Mouse (Mus musculus): Measurements from ENCODE around the gene Dlx5. TPM values are rescaled to one million over a fixed set of nuclear protein-coding genes. Genes with fewer than 3 reads are reported as not detected.

The Dlx5 gene
- polyA plus RNA-seq, 1 experiment from 2014 or later = 3.9 TPM

DNA sequence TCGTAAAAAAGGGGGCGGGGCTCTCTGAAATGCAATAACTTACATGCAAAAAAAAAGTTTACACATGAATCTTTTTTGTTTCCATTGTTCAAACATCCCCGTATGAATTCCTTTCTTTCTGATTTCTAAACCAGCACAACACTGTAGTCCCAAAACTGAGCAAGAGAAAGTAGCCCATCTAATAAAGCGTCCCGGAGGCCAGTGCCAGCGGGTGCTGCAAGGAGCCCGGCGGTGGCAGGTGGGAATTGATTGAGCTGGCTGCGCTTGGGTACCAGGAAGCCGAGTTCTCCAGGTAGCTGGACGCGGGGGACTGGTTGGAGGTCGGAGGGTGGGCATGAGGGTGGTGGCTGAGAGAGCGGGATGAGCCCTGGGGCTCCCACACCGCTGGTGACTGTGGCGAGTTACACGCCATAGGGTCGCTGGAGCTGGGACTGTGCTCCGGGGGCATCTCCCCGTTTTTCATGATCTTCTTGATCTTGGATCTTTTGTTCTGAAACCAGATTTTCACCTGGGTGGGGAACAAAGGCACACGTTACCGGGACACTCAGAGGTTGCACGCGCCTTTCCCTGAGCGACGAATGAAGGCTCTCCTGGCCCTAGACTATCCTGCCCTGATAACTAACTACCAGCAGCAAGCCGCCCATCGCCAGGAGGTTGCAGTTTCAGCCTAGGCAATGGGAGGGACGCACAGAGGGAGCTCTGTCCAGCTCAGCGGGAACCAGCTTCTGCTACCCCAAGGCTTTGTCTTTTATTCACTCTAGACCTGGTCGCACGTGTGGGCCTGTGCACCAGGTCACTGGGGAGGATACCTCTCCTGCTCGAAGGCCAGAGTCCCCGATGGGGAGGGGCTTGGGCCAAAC is 3.7 kb downstream of the Dlx5 start:
- Histone ChIP-seq H3K4me3 (replicated peaks; ENCODE audit: low read length) (no peak overlapping the region), H3K27ac (ENCODE audit: low read length) (no peak overlapping the region), H3K4me1 (ENCODE audit: control insufficient read depth, insufficient read depth, low read length) (peaks cover 8% of the 10 kb centered on the region), H3K27me3 (ENCODE audit: control insufficient read depth, insufficient read depth, low read length) (peaks cover 93% of the 10 kb centered on the region), H3K4me2 (ENCODE audit: low read depth, low read length) (no peak overlapping the region), H3K9me3 (replicated peaks; ENCODE audit: control insufficient read depth, low read length) (no peaks in the 10 kb centered on the region), H3K9ac (ENCODE audit: low read length) (no peak overlapping the region), H3K36me3 (ENCODE audit: control insufficient read depth, insufficient read depth, low read length) (no peaks in the 10 kb centered on the region)
- 4% methylated on average over 34 of the region's 34 CpGs for WGBS
- ATAC-seq (ENCODE audit: insufficient read depth, low FRiP score) = no peak

GRCm38 (mm10) chr6:6877346-6877910 is 4.5 kb downstream of the Dlx5 start:
- peaks cover 8% of the 10 kb centered on the region for H3K4me1 ChIP-seq (ENCODE audit: control insufficient read depth, insufficient read depth, low read length)
- WGBS = 11% methylated on average over 5 of the region's 5 CpGs
- ATAC-seq (ENCODE audit: insufficient read depth, low FRiP score) = no peak

GRCm38 (mm10) chr6:6876731-6877130 is 5.2 kb downstream of the Dlx5 start:
- H3K27me3 ChIP-seq (ENCODE audit: control insufficient read depth, insufficient read depth, low read length) = peaks cover 91% of the 10 kb centered on the region
- 15% methylated on average over 7 of the region's 7 CpGs for WGBS

More at GRCm38 (mm10) chr6:6877346-6877910, 4.5 kb downstream of the Dlx5 start:
- Histone ChIP-seq H3K9ac (ENCODE audit: low read length) (no peak overlapping the region), H3K27me3 (ENCODE audit: control insufficient read depth, insufficient read depth, low read length) (peaks cover 91% of the 10 kb centered on the region), H3K9me3 (replicated peaks; ENCODE audit: control insufficient read depth, low read length) (no peaks in the 10 kb centered on the region), H3K36me3 (ENCODE audit: control insufficient read depth, insufficient read depth, low read length) (no peaks in the 10 kb centered on the region), H3K27ac (ENCODE audit: low read length) (no peak overlapping the region), H3K4me3 (replicated peaks; ENCODE audit: low read length) (no peak overlapping the region), H3K4me2 (ENCODE audit: low read depth, low read length) (no peak overlapping the region)

DNA sequence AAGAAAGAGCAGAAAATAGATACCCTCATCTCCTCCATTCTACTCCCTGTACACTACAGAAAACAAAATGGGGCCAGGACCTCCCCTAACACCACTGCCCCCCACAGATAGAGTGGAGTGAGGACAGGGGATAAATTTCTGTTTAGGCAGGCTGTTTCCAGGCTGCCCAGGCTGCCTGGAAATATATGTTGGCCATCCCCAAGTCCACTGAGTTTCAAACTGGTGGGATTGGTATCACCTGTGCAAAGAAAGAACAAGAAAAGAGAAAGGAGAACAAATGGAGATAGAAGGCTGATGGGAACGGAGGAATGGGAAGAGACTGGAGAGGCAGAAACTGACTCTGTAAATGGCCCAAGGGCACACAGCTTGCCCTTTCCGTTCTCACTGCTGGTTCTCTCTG is 5.7 kb downstream of the Dlx5 start:
- Histone ChIP-seq H3K27me3 (ENCODE audit: control insufficient read depth, insufficient read depth, low read length) (peaks cover 91% of the 10 kb centered on the region), H3K4me1 (ENCODE audit: control insufficient read depth, insufficient read depth, low read length) (peaks cover 4% of the 10 kb centered on the region), H3K27ac (ENCODE audit: low read length) (no peak overlapping the region), H3K4me3 (replicated peaks; ENCODE audit: low read length) (no peak overlapping the region), H3K9me3 (replicated peaks; ENCODE audit: control insufficient read depth, low read length) (no peaks in the 10 kb centered on the region), H3K36me3 (ENCODE audit: control insufficient read depth, insufficient read depth, low read length) (no peaks in the 10 kb centered on the region), H3K4me2 (ENCODE audit: low read depth, low read length) (no peak overlapping the region), H3K9ac (ENCODE audit: low read length) (no peak overlapping the region)
- 0% methylated on average over 2 of the region's 2 CpGs for WGBS
- ATAC-seq (ENCODE audit: insufficient read depth, low FRiP score) = no peak

More at GRCm38 (mm10) chr6:6876731-6877130, 5.2 kb downstream of the Dlx5 start:
- ATAC-seq (ENCODE audit: insufficient read depth, low FRiP score) = no peak
- Histone ChIP-seq H3K9ac (ENCODE audit: low read length) (no peak overlapping the region), H3K4me3 (replicated peaks; ENCODE audit: low read length) (no peak overlapping the region), H3K27ac (ENCODE audit: low read length) (no peak overlapping the region), H3K9me3 (replicated peaks; ENCODE audit: control insufficient read depth, low read length) (no peaks in the 10 kb centered on the region), H3K4me1 (ENCODE audit: control insufficient read depth, insufficient read depth, low read length) (peaks cover 8% of the 10 kb centered on the region), H3K4me2 (ENCODE audit: low read depth, low read length) (no peak overlapping the region), H3K36me3 (ENCODE audit: control insufficient read depth, insufficient read depth, low read length) (no peaks in the 10 kb centered on the region)

DNA sequence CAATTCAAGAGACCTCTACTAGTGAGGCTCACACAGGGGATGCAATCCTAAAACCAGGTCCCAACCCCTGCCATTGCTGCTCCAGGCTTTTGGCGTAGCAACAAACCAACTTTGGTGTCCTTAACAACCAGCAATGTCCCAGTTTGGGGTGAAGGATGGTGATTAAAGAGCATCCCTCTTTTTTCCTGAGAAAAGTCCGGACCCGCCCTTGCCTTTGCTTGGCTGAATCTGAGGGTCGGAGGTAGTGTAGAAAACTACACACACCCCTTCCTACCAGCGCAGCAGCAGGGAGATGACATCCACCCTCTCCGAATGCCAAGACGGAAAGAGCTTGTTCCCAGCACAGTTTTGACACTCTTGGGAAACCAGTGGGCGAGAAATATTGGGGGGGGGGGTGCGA is 6.2 kb downstream of the Dlx5 start:
- H3K36me3 ChIP-seq (ENCODE audit: control insufficient read depth, insufficient read depth, low read length) = no peaks in the 10 kb centered on the region
- H3K9ac ChIP-seq (ENCODE audit: low read length) = no peak overlapping the region
- no peak overlapping the region for H3K27ac ChIP-seq (ENCODE audit: low read length)
- H3K27me3 ChIP-seq (ENCODE audit: control insufficient read depth, insufficient read depth, low read length) = peaks cover 91% of the 10 kb centered on the region
- no peaks in the 10 kb centered on the region for H3K9me3 ChIP-seq (replicated peaks; ENCODE audit: control insufficient read depth, low read length)
- 6% methylated on average over 9 of the region's 9 CpGs for WGBS
- H3K4me1 ChIP-seq (ENCODE audit: control insufficient read depth, insufficient read depth, low read length) = no peaks in the 10 kb centered on the region
- H3K4me2 ChIP-seq (ENCODE audit: low read depth, low read length) = no peak overlapping the region
- ATAC-seq (ENCODE audit: insufficient read depth, low FRiP score) = no peak
- no peak overlapping the region for H3K4me3 ChIP-seq (replicated peaks; ENCODE audit: low read length)

DNA sequence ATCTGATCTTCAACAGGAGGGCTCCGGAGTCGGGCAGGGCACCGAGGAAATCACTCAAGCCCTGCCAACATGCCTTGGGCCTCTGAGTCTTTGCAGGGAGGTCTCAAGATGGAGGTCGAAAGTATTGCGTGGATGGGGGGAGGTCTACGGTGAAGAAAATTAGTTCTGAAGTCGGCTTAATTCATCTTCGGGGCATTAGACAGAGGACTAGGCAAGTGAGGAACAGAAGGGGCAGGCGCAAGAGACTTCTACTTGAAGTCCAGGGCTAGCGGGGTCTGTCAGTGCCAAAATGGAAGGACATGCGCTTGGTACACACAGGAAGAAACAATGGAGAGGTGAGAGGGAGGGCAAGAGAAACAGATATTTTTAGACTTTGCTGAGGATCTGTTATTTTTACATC is 6.7 kb downstream of the Dlx5 start:
- H3K36me3 ChIP-seq (ENCODE audit: control insufficient read depth, insufficient read depth, low read length) = no peaks in the 10 kb centered on the region
- H3K27me3 ChIP-seq (ENCODE audit: control insufficient read depth, insufficient read depth, low read length) = peaks cover 93% of the 10 kb centered on the region
- no peak overlapping the region for H3K9ac ChIP-seq (ENCODE audit: low read length)
- no peak overlapping the region for H3K4me2 ChIP-seq (ENCODE audit: low read depth, low read length)
- 2% methylated on average over 11 of the region's 11 CpGs for WGBS
- no peak overlapping the region for H3K27ac ChIP-seq (ENCODE audit: low read length)
- no peak overlapping the region for H3K4me3 ChIP-seq (replicated peaks; ENCODE audit: low read length)
- H3K4me1 ChIP-seq (ENCODE audit: control insufficient read depth, insufficient read depth, low read length) = no peaks in the 10 kb centered on the region
- no peak for ATAC-seq (ENCODE audit: insufficient read depth, low FRiP score)
- no peaks in the 10 kb centered on the region for H3K9me3 ChIP-seq (replicated peaks; ENCODE audit: control insufficient read depth, low read length)

DNA sequence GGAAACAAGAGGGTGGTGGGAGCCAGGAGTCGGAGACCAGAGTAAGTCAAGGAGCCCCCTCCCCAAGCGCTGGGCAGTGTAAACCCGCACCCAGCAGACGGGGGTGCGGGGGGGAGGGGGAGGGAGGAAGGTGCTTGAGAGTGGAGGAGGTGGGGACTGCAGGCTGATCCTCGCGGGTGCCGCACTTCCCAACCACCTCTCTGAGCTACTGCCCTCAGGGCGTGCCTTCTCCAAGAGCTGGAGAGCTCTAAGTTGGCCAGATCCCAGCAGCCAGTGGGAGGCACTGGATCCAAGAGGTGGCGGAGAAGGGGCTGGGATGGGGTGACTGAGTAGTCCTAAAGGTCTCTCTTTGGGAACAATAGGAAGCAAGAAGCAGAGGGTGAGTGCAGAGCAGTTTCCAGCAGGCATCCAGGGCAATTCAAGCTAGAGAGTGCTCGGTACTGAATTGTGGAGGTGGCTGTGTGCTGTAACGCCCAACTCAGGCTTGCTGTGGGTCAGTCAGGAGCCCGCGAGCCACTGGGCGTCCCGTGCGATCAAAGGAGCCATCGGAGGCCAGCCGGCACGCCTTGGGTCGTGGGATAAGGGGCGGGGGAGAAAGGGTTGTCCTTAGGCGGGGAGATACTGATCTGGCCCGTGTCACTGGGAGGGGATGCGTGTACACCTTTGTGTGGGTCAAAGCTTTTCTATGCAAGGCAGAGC is 7.7 kb downstream of the Dlx5 start:
- no peak overlapping the region for H3K4me2 ChIP-seq (ENCODE audit: low read depth, low read length)
- 2% methylated on average over 25 of the region's 25 CpGs for WGBS
- H3K9me3 ChIP-seq (replicated peaks; ENCODE audit: control insufficient read depth, low read length) = no peaks in the 10 kb centered on the region
- H3K27me3 ChIP-seq (ENCODE audit: control insufficient read depth, insufficient read depth, low read length) = peaks cover 92% of the 10 kb centered on the region
- H3K4me3 ChIP-seq (replicated peaks; ENCODE audit: low read length) = no peak overlapping the region
- H3K27ac ChIP-seq (ENCODE audit: low read length) = no peak overlapping the region
- no peak overlapping the region for H3K9ac ChIP-seq (ENCODE audit: low read length)
- ATAC-seq (ENCODE audit: insufficient read depth, low FRiP score) = peak; percentile 41
- H3K36me3 ChIP-seq (ENCODE audit: control insufficient read depth, insufficient read depth, low read length) = no peaks in the 10 kb centered on the region
- no peaks in the 10 kb centered on the region for H3K4me1 ChIP-seq (ENCODE audit: control insufficient read depth, insufficient read depth, low read length)

DNA sequence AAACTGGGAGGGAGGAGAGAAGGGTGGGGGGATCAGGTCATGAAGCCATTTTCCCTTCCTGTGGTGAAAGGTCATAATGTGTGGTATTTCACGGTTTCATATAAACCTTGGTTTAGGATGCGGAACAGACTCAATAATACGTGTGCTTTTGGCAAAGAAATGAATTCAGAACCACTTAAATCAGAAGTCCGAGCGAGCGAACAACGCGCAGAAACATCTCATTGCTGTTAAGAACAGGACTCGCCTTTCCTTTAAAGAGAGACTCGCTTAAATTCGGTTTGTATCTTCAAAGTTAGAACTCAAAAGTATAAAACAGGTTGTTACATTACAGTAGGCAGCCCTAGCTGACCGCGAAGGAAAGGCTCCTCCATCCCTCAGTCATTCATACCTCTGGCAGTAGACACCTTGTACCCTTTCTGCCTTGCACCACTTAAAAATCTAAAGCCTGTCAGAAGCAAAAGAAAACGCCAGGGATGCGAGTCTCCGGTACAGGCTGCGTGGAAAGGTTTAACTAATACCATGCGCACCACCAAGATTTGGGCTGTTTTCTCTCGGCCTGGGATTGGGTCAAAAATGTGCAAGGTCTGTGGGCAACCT is 8.3 kb downstream of the Dlx5 start:
- WGBS = 2% methylated on average over 19 of the region's 19 CpGs
- Histone ChIP-seq H3K4me1 (ENCODE audit: control insufficient read depth, insufficient read depth, low read length) (no peaks in the 10 kb centered on the region), H3K27ac (ENCODE audit: low read length) (no peak overlapping the region), H3K4me2 (ENCODE audit: low read depth, low read length) (no peak overlapping the region), H3K9ac (ENCODE audit: low read length) (no peak overlapping the region), H3K36me3 (ENCODE audit: control insufficient read depth, insufficient read depth, low read length) (no peaks in the 10 kb centered on the region), H3K4me3 (replicated peaks; ENCODE audit: low read length) (no peak overlapping the region), H3K9me3 (replicated peaks; ENCODE audit: control insufficient read depth, low read length) (no peaks in the 10 kb centered on the region), H3K27me3 (ENCODE audit: control insufficient read depth, insufficient read depth, low read length) (peaks cover 90% of the 10 kb centered on the region)
- no peak for ATAC-seq (ENCODE audit: insufficient read depth, low FRiP score)

DNA sequence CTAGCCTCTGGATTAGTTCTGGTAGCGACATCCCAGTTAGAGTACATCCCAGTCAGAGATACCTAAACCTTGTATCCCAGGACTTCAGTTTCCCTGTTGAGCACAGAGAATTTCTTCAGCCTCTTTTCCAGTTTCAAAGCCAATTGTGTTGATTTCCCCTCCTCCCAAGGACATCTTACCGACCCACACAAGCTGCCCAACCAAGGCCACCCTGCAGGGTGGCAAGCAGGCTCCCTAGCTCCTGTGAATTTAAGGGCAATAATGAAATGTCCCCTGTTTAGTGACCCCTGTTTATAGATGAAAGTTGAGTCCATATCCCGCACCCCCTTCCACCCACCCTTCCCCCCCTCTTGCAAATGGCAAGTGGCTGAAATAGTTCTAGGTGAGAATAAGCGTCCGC is 9.0 kb downstream of the Dlx5 start:
- Histone ChIP-seq H3K27ac (ENCODE audit: low read length) (no peak overlapping the region), H3K36me3 (ENCODE audit: control insufficient read depth, insufficient read depth, low read length) (no peaks in the 10 kb centered on the region), H3K4me3 (replicated peaks; ENCODE audit: low read length) (no peak overlapping the region), H3K27me3 (ENCODE audit: control insufficient read depth, insufficient read depth, low read length) (peaks cover 83% of the 10 kb centered on the region), H3K4me2 (ENCODE audit: low read depth, low read length) (no peak overlapping the region), H3K4me1 (ENCODE audit: control insufficient read depth, insufficient read depth, low read length) (no peaks in the 10 kb centered on the region), H3K9ac (ENCODE audit: low read length) (no peak overlapping the region), H3K9me3 (replicated peaks; ENCODE audit: control insufficient read depth, low read length) (no peaks in the 10 kb centered on the region)
- no peak for ATAC-seq (ENCODE audit: insufficient read depth, low FRiP score)
- WGBS = 4% methylated on average over 5 of the region's 5 CpGs

All from stomach, embryonic 16.5 days (tissue).